Mouse (Mus musculus): Measurements from ENCODE around the gene Cdc6.

Gene Cdc6

DNA sequence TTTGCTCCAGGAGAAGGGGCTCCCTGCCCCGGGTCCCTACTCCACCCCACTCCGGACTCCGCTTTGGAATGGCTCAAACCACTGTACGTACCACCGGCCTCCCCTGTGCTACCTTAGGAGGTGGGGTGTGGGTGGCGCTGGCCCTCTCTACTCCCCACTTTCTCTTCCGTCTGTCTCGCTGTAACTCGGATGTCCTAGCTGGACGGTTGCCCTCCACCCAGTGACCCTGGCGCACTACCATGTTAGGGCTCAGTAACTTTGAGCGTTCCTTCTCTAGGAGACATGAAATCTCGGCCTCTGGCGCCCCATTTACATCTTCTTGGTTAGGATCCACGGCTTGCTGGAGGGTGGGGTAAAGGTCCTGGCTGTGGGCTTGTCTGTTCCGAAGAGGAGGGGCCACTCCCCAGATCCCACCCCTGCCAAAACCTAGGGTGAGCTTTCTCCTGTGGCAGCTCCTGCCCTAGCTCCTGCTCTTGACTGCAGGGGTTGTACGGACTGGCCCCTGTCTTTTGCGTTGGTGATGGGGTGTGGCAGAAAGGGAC lies 53.5 kb downstream of the Cdc6 start:
- no peak for DNase-seq (ENCODE audit: low spot score in 2 of 2)

DNA sequence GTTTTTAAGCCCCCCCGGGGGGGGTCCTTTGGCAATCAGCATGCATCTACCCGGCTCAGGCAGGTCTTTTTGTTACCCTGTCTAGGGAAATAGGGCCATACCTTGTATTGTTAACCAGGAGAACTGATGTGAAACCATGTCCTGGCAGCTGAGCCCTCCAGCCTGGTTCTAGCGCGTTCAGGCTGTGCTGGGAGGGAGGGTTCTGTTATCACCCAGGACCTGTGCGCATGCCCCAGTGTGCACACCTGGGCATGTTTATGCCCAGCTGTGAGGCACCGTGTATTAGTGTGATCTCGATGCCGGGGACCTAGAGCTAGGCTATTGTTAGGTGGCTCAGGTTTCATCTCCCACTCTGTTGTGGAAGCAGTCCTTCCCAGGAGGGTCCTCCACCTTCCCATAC lies 54.2 kb downstream of the Cdc6 start:
- DNase-seq (ENCODE audit: low spot score in 2 of 2) = no peak

DNA sequence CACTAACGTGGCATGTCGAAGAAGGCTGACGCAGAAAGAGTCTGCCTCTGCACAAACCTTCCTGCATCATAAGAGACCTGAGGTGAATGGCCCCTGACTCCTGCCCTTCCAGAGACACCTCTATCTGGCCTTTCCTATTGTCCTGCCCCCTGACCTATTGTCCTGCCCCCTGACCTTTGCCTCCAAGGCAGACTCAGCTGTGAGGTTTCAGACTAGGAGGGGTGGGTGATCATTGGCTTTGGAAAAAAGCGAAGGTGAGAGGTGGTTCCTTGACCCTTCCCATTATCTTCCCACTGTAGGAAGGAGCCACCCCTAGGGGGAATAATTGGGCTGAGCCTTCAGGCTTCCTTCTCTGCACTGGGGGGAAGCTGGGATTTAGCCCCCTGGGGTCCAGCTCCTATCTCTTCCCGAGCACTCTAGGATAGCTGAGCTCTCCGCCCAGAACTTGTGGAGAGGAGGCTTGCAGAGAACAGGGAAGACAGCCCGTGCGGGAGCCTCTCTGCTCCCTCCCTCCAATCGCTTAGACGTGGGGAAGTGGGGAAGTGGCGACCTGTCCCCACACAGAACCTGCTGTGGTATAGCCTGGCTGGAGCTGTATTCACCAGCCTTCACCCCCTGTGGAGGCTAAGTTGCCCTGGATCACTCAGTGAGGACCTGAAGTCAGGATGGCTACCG lies 55.0 kb downstream of the Cdc6 start:
- no peak for DNase-seq (ENCODE audit: low spot score in 2 of 2)

DNA sequence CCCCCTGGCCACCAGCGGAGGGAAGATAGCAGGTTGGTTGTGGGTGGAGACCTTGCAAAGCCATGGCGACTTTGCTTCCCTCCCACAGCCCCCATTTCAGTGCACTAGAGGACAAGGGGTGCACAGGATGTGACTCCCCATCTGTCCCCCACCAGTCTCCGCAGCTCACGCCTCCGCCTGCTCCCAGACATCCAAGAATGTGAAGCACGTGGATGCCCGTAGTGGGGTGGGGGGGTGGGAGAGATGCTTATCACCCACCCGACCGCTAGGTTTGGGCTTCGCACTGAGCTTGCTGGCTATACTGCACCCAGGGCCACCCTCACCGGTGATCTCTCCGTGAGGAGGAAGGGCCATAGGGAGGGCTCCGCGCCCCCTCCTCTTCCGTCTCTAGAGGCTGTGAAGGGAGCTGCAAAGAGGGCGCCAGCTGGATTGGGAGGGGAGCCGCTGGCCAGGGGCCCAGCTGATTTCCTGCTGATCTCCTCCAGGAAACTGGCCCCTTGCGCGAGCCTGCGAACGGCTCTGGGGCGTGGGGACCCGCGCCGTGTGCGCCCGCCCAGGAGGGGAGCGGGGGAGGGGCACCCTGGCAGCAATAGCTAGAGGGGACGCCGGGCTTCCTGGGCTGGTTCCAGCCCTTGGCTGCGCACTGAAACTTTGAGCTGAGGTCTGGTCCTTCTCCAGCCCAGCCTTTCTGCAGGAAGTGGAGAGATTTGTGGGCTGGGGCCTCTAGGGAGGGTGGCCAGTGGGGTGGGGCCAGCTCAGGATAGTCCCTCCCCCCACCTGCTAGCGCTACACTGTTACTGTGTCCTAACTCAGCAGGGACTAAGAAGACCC lies 55.8 kb downstream of the Cdc6 start:
- DNase-seq (ENCODE audit: low spot score in 2 of 2) = no peak

DNA sequence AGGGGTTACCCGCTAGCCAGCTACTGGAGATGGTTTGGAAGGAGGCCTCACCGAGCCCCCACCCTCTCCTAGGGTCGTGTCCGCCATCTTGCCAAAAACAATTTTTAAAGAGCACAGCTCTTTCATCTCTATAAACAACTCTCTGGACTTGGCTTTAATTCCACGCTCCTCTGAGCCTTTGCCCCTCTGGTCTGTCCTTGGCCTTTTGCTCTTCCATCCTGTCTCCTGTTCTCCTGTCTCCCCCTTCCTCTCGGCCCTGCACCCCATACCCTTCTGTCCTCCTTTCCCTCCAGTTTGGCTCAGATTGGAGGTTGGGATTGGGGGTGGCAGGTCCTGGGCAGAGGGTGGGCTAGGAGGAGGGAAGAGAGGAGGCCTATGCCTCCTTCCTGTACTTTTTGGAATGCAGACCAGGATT lies 56.6 kb downstream of the Cdc6 start:
- DNase-seq (ENCODE audit: low spot score in 2 of 2) = no peak

DNA sequence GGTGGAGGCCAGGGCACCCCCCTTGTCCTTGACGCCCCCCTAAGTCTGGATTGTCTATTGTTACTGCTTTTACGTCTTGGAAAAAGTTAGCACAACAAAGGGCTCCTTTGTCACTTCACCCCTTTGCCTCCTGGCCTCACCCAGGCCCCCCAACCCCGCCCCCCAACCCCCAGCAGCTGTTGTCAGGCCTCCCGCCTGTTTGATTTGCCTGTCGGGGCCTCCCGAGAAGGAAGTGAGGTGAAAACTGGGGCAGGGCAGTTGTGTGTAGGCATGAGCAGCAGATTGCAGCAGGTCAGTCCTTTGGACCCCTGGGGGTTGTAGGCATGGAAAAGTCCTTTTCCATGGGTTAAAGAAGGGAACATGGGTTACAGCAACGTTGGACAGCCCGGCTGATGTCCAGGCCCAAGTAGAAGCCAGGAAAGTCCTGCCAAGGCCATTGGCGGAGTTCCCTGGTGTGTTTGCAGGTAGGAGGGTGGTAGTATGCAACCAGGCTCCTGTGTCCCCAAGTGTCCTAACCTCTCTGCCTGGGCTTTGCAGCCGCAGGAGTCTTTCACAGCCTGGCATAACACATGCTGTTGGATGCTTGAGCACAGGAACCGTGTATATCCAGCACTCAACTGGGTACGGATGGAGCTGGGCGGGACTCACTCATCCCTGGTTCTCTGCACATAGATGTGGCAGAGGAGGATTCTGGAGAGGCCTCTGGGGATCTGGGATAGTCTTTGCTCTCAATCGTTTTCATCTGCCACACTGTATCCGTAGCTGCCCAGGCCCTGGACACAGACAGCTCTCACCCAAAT lies 57.2 kb downstream of the Cdc6 start:
- no peak for DNase-seq (ENCODE audit: low spot score in 2 of 2)

DNA sequence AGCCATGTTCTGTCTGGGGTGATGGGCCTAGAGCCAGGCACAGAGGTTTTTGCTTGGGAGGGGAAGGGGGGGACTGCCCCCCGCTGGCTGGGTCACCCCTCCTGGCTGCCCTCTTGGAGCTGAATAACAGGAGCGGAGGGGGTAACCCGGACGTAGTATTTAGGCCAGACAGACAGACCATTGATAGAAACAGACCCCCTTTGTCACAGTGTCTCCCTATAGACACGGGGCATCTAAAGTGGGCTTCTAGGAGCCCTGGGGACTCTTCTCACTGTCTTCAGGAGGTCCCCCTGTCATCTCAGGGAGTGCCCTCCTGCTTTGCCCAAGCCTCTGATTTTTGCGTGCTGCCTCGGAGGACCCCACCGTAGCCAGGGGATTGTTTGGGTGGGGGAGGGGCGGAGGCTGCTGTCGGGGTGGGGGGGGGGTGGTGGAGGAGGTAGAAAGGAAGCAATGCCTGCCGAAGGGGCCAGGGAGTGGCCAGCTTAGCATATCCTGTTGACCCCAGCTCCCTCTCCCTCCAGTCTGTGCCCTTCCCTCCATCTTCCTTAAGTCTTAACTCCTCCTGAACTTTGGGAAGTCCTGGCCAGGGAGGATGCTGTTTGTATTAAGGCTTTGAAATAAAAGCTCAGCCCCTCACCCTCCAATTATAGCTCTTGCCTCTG lies 57.9 kb downstream of the Cdc6 start:
- DNase-seq (ENCODE audit: low spot score in 2 of 2) = no peak

DNA sequence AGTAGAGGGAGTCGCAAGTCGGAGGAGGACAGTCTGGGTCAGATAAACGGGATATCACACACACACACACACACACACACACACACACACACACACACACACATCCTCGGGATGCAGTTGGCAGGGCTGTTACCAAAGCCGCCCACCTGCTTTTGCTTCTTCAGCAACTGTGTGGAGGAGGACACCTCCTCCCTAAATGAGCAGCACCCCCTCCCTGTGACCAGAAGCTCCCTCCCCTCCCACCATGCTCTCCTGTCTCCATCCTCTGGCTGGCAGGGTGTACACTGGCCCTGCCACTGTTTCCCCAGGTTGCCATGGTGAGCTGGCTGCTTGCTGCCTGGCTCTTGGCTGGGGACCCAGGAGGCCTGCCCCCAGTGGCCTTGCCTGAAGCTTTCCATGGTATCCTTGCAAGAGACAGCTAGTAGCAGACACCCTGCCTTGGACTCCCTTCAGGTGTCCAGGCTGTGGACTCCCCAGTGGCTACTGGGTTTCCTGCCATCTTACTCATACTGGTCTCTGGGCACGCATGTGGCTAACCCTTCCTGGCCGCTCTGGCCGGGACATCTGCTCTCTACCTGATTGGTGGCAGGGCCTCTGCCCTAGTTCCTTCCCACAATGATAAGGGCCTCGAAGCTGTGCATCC lies 59.0 kb downstream of the Cdc6 start:
- no peak for DNase-seq (ENCODE audit: low spot score in 2 of 2)

DNA sequence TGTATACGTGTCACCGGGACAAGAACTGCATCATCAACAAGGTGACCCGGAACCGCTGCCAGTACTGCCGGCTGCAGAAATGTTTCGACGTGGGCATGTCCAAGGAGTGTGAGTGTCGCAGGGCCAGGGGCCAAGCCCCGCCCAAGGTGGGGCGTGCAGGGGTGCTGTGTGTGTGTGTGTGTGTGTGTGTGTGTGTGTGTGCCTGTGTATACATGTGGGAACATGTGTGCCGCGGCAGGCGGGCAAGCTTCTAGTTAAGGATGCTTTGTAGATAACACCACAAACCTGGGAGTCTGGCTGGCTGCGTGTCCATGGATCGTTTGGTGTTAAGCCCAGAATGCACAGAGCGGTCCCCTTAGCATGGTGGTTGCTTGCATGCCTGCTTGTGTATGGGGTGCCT lies 60.5 kb downstream of the Cdc6 start:
- no peak for DNase-seq (ENCODE audit: low spot score in 2 of 2)

DNA sequence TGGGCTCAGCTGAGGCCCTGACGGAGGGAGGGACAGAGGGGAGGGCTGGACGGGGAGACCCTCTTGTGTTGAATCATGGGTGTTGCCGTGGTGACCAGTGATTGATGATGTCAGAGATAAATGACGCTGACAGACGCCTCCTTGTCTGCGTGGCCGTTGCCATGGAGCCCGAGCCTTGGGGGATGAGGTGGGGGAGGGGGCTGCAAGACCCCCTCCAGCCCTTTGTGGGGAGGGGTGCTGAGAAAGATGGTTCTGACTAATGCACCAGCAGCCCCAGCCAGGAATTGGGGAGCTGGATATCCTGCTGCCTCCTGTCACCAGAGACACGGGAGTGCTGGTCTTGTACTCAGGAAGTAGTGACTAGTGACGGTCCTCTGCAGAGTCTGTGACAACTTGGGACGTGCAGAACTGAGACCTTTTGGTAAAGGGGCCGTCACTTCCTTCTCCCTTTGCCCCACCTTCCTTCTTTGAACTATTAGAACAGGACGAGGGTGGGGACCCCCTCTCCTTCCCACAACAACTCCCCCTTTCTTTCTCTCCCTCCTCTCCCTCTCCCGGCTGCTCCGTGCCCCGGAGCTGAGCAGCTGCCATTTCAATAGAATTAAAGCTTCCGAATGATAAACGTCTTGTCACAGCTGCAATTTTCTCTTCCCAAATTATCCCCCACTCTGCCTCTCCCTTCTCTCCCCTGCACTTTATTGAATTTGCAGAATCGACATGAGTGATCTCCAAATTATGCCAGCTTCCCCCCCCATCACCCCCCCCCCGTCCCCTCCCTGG lies 61.3 kb downstream of the Cdc6 start:
- DNase-seq (ENCODE audit: low spot score in 2 of 2) = no peak

DNA sequence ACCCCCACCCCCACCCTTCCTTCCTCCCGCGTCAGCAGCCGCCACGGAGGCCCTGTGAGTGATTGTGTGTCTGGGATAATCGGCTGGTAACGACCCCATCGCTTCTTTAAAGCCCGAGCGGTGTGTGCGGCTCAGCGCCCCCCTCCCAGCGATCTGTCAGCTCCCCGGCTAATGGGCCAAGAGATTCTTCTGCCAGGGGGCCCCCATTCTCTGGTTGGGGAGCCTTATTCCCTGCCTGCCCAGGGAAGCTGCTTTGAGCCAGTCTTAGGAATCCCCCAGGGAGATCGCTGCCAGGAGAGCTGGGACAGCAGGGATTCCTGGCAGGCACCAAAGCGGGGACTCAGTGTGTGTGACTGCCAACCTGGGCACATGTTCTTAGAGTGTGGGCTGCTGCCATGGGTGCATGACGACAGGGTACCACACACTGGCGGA lies 61.9 kb downstream of the Cdc6 start:
- DNase-seq (ENCODE audit: low spot score in 2 of 2) = no peak

DNA sequence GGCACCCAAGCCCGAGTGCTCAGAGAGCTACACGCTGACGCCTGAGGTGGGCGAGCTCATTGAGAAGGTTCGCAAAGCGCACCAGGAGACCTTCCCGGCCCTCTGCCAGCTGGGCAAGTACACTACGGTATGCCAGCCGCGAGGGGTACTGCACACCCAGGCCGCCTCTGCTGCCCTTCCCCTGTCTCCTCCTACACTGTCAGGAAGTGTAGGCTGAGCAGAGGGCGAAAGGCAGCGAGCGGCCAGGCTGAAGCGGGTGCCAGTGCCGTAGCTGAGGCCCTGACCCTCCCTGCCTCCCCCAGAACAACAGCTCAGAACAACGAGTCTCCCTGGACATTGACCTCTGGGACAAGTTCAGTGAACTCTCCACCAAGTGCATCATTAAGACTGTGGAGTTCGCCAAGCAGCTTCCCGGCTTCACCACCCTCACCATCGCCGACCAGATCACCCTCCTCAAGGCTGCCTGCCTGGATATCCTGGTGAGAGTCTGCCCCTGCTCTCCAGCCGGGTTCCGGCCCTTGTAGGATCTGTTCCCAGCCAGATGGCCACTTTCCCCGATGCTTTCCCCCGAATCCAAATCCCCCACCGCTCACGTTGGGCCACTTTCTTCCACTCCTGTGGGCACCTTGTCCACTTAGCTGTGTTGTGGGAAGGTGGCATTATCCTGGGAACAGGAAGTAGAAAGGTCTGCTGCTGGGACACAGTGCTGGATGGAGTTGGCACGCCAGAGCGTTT lies 62.8 kb downstream of the Cdc6 start:
- DNase-seq (ENCODE audit: low spot score in 2 of 2) = no peak

DNA sequence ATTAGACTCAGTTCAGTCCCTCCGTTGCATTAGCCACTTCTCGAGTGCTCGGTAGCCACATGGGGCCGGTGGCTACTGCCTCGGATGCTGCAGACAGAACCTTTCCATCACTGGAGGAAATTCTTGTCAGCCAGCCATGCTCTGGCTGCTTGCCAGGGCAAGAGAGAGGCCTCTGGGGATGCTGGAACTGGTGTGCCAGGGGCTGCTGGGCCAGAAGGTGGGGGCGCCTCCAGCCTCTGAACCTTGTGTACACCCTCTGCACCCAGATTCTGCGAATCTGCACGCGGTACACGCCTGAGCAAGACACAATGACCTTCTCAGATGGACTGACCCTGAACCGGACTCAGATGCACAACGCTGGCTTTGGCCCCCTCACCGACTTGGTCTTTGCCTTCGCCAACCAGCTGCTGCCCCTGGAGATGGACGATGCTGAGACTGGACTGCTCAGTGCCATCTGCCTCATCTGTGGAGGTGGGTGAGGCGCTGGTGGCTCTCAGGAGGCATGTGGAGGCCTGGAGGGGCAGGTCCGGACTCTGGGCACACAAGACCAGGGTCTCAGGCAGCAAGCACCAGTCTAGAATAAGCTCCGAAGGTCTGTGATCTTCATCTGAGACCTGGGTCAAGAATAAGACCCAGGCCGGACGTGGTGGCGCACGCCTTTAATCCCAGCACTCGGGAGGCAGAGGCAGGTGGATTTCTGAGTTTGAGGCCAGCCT lies 63.9 kb downstream of the Cdc6 start:
- DNase-seq (ENCODE audit: low spot score in 2 of 2) = no peak

DNA sequence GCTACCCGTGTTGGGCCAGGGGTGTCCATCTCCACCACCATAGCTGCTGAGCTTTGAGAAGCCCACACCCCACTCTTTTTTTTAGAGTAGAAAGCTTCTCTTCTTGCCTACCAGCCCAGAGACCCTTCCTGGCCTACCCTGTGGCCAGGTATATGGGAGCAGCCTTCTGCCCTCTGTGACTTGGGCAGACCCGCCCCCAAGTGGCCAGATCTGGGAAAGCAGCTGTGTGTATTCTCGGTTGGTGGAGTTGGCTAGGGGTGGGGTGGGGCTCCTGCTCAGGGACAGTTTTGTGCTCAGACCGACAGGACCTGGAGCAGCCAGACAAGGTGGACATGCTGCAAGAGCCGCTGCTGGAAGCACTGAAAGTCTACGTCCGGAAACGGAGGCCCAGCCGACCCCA lies 64.6 kb downstream of the Cdc6 start:
- peak; percentile 77 to 87 for DNase-seq (ENCODE audit: low spot score in 2 of 2)

DNA sequence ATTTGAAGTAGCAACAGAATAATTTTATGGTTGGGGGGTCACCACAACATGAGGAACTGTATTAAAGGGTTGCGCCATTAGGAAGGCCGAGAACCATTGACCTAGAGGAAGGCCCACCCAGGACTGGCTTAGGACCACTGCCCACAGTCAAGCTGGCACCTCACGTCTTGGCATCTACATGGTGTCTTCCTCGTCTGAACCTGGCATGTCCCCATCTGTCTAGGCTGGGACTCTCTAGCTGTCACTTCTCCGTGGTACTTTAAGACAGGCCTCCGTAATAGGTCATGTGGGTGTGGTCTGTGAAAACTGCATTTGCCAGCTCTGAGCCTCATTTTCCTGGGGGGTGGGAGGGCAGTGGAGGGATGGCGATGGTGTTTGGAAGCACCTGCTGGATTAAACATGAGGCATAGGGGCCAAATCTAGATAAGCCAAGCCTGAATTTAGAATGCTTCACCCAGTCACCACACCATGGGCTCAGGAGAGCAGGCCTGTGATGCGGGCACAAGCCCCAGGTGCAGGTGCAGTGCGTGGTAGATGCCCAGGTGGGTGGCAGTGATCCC lies 65.3 kb downstream of the Cdc6 start:
- DNase-seq (ENCODE audit: low spot score in 2 of 2) = no peak
